Mouse (Mus musculus): ENCODE results near the gene Stat4.
A peak's percentile ranks its signal among the peaks of the same experiment; 100 is the strongest.

Gene Stat4

DNA sequence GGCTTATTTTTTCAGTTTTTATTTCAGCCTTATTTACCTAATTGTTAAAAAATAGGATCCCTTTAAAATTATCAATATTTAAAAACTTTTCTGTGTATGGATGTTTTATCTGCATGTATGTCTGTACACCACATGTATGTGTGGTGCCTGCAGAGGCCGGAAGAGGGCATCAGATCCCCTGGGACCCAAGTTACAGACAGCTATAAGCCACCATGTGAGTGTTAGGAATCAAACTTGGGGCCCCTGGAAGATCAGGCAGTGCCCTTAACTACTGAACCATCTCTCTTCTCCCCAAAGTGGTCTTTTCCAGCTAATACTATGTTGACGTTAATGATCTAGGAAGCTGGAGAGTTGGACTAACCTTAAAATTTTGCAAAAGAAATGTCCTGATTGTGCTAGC, 160.5 kb downstream of the Stat4 start:
- no peak for DNase-seq

DNA sequence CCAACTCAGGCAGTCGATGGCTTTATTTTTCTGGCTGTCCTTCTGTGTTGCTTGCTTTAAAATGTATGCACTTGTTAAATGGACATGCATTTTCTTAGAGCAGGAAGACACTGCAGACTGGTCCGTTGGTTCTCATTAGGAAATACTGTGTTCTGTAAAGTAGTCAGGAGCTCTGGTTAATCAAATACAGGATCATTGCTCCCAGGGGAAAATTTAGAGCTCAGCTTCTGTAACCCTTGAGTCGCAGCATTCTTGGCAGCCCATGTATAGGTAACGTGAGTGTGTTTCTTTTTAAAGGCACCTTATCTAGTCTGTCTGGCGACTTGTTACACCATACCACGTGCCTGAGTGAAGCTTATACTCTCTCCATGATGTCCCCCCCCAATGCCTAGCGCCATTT, 161.2 kb downstream of the Stat4 start:
- DNase-seq, result no peak

DNA sequence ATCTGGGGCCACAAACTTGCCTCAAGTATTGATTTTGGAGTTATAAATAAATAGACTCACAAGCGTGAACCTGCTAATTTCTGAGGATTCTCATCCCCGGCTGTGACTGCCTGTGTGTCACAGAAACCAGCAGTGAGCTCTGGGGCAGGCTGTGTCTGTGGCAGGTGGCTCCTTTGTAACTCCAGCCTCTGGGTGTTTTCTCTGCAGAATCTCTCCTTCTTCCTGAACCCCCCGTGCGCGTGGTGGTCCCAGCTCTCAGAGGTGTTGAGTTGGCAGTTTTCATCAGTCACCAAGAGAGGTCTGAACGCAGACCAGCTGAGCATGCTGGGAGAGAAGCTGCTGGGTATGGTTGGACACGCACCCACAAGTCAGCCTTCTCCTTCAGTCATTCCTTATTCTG, 161.7 kb downstream of the Stat4 start:
- DNase-seq, result peak; percentile 70

DNA sequence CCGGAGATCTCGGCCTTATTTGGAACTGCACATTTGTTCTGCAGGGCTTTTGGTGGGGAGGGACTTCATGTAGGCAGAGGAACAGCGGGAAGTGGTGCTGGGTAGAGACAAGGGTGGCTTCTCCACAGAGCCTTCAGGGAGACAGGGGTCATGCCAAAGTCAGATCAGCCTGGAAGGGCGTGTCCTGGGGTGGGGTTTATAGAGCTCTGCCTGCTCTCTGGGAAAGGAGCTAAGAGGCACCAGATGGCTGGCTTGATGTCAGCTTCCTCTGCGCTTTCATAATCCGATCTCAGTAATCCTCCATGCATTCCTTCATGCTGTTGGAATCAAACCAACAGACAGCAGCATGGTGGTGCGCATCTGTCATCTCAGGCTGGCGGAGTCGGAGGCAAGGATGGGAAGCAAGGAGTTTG, 163.0 kb downstream of the Stat4 start:
- peak; percentile 76 for DNase-seq

- DNase-seq, result peak; percentile 85
Measured at GRCm38 (mm10) chr1:52150676-52151075, 163.7 kb downstream of the Stat4 start.

GRCm38 (mm10) chr1:52151166-52151565, 164.2 kb downstream of the Stat4 start:
- no peak for DNase-seq

- DNase-seq, result no peak
Measured at GRCm38 (mm10) chr1:52152369-52152768, 165.4 kb downstream of the Stat4 start.

DNA sequence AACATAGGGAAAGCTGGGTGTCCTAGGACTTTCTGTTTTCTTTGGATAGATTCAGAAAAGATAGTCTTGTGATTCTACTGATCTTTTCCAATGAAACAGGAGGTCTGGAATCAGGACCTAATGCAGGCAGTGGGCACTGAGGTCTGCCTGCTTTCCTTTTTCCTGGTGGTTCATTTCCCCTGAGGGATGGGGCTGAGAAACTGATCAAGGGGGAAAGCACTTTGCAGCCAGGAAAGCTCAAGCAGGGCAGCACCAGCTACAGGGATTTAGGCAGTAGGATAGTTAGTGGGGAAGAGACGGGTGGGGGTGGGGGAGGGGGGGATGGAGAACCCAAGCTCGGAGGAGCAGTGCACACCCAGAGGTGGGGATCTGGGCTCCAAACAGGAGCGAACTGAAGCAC, 166.0 kb downstream of the Stat4 start:
- DNase-seq, result no peak

DNA sequence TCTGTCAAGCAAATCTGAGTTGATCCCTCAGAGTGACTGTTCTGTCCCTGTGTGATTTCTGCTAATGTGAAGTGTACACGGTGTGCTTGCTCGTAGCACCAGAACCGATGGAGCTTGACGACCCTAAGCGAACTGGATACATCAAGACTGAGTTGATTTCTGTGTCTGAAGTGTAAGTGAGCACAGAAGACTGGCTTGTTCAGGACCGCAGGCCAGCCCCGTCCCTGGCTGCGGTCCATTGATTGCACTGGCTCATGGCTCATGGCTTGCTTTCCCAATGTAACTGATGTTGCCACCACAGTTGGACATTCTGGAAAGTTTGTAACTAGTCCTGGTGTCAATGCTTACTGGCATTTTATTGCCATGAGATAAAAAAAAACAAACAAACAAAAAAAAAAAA, 167.9 kb downstream of the Stat4 start:
- no peak for DNase-seq

DNA sequence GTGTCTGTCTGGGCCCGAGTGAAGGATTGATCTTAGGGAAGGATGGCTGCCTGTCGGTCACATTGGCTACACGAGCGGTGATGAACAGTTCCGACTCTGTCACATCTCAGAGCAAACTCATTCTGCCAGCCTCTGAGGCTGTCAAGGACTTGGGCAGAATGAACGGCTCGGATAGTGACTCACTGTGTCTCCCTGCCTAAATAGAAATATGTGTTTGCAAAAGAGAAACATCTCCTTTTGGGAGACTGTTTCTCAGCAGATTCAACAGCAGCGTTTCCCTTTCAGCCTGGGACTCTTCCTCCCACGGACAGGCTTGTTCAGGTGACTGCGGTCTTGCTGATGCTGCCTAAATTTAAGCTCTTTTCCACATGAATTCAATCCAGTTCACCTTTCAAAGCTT, 169.4 kb downstream of the Stat4 start:
- no peak for DNase-seq
